Mouse (Mus musculus) adrenal gland, postnatal 4 days (tissue): ENCODE results near the gene Adm. TPM values are rescaled to one million over a fixed set of nuclear protein-coding genes. Genes with fewer than 3 reads are reported as not detected.
"Not testable (repeated sequence)": the region's sequence is repeated elsewhere in the genome, so short reads cannot be mapped to it uniquely, and the experiment has no call there.

ENCODE experiments used
- DNase-seq, 2 experiments: peaks; one replicate each; pipeline ENCODE4 v3.0.0; 2021 to 2022; ENCODE audit warnings: low spot score in 2 of 2, mixed read lengths in 2 of 2
- total RNA-seq, 2 experiments: library from RNA; stranded (reverse); gene quantifications; 2 replicates each; pipeline ENCODE4 v1.2.3; 2021

The Adm gene
- total RNA-seq, 2 experiments from 2014 or later, result 26.9 to 28.0 TPM

DNA sequence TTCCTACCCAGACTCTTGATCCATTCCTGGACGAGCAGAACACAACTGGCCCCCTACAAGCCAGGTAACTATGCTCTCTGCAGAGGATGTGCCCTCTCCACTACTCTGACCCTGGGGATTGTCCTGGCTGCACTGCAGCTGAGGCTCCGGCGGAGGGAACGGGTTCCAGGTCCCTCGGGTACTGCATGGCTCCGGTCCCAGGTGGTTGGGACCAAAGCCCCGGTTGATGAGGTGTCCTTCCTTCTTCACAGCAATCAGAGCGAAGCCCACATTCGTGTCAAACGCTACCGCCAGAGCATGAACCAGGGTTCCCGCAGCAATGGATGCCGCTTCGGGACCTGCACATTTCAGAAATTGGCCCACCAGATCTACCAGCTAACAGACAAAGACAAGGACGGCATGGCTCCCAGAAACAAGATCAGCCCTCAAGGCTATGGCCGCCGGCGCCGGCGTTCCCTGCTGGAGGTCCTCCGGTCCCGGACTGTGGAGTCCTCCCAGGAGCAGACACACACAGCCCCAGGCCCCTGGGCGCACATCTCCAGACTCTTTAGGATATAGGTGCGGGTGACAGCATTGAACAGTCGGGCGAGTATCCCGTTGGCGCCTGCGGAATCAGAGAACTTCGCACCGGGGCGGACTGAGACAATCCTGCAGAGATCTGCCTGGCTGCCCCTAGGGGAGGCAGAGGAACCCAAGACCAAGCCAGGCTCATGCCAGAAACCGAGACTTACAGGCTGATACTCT is 1.3 kb downstream of the Adm start:
- no peak for DNase-seq

DNA sequence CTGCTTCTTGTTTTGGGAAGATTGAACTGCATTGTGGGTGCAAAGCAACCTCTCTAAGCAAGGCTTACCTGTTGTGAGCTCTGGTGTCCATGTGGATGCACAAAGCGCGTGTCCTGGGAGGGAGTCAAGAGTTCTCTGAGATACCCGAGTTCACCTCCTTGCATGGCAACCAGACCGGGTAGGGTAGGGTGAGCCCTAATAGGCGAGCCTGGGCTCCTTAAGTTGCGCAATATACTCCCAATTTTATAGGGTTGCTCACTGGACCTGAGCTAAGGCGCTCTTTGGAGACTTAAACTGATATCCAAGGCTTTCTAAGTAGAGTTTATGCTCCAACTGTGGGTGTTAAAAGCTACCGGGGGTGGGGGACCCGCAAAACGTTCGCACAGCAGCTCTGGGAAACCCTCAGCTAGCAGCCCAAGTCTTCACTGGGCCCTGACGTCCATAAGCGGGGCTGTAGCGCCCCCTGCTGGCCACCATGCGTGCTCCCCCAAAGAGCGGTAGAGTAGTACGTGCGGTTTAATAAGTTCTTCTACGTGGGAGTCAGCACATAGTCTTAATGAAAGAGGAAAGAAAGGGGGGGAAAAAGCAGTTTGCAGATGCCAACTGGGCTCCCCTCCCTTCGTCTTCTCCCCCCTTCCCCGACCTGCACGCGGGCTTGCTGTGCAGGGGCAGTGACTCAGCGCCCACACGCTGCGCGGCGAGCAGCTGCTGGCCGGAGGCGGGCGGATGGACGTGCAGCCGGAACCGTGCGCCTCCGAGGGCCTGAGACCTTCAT is 2.6 kb downstream of the Adm start:
- peak; percentile 69 for DNase-seq

DNA sequence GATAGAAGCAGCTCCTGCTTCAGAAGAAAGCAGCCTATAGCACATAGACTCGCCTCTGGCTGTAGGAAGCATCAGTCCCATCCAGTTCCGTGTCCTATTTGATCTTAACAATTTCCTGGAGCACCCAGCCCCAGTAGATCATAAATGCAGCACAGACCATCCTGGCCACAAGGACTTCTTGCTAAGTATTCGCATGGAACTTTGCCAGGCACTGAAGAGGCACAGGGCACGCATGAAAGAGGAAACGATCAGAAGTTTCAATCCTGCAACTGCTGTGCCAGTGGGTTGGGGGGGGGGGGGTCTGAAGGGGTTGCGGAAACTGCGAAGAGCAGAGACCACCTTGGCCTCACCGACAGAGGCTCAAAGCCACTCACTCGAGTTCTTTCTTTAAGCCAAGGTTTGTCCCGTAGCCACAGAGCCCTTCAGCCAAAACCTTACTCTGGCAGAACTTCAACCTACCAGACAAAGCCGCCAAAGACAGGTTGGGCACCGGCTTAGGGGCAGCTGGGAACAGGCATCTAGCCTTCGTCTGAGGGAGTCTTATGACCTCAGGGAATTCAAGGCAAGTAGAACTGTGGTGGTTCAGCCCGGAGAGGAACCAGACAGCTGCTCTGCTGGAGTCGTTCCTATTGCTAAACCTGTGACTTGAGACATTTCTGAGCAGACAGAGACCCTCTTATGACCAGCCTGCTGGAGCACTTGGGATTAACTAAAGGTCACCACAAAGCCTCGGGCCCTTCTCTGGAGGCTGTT is 3.9 kb downstream of the Adm start:
- DNase-seq, result no peak

DNA sequence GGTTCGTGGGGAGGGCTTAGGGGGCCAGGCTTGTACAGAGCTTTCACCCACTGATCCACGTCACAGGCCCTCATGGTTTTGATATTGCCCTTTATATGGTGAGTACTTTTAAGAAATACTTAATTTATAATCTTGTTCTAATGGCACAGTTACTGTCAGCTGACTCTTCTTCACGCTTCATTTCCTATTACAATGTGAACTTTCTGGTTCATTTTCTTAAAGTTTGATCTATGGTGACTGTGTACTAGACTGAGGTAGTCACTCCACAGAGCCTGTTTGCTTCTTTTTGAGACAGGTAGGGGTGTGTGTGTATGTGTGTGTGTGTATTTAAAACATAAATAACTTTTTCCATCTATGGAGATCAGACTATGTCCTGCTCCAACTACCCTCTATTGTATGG is 8.5 kb downstream of the Adm start:
- no peak for DNase-seq

DNA sequence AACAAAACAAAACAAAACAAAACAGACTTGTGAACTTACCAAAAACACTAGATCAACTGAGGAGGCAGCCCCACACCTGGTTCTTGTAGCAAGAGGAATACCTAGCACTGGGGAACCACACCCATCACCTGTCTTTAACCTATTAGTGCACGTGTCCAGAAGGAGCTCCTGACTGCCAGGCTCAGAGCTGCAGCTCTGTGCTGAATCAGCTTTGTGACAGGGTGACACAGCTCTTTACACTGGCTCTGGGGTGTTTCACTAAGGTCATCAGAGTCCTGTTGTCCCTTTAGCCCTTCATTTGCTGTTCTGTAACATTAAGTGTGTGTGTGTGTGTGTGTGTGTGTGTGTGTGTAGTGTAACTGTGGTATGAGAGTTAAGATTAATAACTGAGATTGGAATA is 9.1 kb downstream of the Adm start:
- DNase-seq, result no peak

DNA sequence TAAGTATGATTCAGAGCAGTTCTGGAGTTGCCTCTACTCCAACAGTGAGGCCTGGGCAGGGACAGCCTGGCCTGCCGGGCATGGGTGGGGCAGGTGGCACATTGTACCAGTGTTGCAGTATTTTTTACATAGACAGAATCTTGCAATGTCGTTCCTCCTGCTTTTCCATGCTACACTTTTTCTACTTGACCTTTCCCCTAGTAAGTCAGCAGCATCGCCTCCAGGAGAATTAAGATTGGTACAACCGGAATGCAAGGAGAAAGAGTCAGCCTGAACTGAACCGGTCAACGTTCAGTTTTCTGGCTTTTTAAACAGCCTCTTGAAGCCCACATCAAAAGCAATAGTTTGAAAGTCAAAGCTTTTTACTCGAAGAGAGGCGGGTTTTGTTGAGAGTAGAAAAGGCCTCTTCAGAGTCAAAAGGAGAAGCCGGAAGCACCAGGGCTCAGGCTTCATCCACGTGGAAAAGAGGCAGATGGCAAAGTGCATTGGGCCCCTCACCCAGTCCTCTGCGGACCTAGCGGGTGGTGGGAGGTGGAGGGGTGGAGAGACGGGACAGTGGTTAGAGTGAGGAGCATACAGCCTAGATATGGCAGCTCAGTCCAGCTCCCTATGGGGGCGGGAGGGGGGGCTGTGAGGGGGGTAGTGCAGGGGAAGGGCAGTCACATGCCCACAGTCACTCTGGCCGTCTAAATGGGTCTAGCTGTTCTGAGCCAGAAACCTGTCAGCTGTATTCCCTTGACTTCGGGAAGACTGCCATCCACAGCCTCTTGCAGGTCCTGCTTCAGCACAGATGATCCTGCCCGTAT is 11.0 kb downstream of the Adm start:
- no peak for DNase-seq

DNA sequence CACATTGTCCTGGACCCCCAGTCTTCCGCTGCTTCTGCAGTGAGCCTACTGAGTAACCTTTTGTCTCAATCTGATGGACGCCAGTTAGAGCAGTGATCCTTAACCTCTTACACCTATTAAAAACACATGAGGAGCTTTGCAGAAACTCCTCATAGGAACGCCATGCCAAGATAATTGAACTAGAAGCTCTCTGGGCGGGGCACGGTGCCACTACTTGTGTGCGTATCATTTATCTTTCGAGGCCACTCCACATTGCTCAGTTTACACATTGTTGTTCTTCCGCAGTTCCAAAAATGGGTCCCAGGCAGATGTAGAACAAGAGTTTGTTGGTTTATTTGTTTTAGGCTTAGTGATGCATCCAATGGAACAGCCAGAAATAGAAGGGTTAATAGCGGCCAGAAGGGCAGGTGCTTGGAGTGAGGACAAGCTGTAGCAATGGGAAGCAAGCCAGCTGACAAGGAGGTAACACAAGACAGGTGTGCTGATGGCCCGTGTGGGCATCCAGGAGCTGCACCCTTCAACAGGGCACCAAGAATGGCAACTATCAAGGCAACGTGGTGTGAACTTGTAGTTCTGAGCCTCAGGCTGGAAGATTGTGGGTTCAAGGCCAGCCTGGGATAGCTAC is 11.9 kb downstream of the Adm start:
- no peak for DNase-seq

DNA sequence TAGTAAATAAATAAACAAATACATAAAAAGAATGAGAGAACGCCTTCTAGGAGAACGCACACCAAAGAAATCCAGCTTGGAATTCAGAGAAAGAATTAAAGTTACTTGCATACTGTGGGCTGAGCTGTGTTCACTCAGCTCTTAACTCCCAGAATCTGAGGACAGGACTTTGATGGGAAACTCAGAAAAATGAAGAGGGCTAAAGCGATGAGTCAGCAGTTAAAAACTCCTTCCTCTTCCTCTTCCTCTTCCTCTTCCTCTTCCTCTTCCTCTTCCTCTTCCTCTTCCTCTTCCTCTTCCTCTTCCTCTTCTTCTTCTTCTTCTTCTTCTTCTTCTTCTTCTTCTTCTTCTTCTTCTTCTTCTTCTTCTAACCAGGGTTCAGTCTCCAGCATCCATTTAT is 12.5 kb downstream of the Adm start:
- DNase-seq, result not testable (repeated sequence)

DNA sequence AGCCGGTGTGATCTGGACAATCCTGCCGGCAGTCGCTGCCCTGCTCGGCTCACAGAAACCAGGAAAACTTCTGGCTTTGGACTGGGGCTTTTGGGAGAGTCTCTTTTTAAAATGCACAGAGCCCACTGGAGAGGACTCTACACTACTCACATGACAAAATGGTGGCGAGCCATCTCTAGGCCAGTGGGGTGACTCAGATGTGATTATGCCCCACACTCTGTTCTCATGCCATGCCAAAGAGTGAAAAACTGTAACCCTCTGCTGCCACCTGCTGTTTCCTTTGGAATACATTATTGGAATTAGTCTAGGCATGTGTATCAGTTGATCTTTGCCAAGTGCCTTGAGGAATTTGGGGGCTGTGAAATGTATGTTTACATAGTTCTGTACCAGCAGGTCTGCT is 17.9 kb downstream of the Adm start:
- peak in 1 of 2 experiments; percentile 56 for DNase-seq

DNA sequence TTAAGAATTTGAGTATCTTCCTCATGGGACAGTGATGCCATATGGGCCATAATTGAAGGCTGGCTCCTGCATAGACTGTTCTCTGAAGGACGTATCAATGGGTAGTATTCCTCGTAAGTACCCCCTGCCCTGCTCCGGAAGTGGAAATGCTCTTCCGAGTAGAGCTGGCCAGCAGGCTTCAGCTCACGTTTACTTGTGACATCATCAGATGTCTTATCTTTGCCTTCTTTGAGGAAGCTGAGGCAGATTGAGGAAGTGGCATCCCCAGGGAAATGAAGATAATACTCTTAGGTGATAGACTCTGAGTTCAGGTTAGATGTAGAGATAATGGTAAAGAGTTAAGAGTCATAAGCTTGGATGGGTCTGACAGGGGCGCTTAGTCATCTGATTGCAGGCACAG is 18.4 kb downstream of the Adm start:
- DNase-seq, result no peak

DNA sequence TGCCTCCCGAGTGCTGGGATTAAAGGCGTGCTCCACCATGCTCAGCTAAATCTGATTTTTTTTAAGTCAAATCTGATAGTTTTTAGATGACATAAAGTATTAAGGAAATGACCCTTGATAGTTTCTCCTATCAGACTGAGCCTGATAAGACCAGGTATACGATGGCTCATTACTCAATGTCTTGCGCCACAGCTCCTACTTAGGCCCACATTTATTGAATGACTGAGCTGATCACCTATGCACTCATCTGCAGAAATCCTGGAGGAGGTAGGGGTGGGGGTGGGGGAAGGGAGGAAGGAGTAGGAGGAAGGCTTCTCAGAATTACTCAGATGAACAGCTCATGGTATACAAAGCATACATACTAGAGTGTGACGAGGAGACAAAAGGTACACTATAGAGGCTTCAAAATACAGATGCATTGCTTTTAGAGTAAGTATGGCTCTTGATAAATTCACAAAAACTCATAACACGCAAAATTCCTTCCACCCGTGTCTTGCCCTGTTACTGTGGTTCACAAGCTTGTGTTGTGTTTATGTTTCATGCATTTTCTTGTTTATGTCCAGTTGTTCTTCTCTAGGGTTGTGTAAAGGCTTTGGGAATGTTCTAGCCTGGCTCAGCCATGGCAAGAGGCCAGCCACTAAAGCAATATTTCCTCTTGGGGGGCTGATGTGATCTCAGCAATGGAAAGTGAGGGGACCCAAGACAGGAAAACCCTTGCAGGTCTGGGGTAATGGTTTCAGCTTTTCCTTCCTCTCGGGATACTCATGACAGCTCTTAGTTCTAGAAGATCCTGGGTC is 19.3 kb downstream of the Adm start:
- DNase-seq, result no peak

DNA sequence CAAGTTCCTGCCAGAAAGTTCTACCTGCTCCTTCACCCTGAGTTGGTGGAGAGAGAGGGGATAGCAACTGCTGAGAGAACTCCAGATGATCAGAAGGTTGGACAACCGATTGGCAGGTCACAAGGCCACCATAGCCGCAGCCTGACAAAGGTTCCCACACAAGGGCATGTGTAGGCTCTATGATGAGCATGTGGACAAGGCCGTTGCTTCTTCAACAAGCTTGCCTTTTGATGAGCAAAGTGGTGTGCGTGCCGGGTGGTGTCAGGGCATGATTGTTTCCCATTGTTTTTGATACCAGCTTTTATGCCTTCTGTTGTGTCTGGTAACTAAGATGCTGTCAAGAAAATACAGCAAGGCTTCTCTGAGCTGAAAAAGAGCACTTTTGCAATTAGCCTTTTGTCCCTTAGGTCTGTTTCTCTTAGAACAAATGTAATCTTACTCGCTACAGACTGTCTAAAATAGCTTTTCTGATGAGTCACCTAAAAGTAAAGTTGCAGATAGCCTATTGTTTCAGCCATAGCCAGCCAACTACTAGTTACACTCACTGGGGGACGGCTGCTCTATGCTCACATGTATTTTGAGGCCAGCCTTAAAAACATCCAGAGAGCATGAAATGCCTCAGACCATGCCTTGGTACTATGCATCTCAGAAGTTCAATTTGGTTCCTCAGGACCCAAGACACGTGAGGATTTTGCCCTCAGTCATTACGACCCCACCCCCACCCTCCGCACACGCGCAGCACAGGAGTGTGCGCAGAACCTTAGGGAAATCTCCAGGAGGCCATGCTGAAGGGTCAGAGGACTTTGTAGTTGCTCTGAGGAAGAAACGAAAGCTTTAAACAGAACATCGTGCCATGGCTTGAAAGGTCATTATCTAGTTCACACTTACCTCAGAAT is 20.3 kb downstream of the Adm start:
- DNase-seq, result no peak

DNA sequence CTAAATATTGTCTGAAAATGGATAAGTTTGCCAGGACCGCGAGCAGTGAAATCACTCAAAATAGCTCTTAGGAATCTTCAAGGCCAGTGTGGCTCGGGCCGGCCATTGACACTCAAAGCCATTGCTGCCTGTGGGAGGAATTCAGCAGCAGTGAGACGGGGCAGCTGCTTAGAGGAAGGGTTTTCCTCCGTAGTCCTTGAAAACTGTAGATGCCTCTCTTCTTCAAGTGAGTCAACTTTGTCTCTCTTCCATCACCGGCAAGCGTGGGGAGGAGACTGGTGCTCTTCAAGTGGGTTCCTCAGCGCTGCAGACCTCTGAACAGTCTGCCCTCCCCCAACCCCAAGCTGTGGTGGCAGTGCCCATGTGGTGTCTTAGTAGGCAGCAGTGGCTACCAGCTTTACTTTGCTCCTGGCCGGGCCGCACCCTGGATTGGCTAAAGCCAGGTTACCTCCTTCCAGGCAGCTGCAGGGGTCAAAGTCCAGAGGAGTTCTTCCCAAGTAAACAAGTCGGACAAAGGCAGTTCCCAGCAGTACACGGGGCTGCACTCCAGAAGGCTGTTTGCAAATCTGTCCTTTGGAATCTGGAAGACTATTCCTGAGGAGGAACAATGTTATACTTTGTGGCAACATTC is 21.1 kb downstream of the Adm start:
- no peak for DNase-seq

DNA sequence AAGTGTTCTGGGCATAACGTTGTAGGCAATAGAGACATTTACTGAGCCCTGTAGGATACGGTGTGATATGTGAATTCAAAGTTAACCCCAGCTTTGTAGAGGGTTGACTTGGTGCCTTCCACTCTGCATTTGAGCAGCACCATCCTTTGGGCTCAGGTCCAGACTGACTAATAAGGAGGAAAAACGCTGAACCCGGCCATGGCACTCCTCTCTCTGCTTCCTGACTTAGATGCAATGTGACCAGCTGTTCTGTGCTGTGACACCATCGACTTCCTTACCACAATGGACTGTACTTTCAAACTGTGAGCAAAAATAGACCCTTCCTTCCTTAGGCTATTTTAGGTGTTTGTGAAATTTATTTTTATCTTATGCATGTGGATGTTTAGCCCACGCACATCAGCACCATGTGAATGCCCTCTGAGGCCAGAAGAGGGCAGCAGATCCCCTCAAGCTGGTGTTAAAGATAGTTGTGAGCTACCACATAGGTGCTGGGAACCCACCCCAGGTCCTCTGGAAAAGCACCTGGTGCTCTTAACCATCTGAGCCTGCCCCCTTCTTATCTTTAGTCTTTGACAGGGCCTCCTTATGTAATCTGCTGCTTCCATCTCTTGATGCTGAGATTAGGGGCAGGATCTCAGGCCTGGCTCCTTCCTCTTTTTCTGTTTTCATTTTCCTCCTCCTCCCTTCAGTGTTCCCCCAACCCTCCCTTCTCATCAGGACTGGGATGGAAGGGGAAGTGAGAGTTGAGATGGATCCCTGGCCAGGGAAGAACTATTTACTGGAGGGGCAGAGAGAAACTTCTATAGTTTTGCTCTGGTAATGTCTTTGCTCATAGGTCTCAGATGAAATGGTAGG is 21.9 kb downstream of the Adm start:
- no peak for DNase-seq

DNA sequence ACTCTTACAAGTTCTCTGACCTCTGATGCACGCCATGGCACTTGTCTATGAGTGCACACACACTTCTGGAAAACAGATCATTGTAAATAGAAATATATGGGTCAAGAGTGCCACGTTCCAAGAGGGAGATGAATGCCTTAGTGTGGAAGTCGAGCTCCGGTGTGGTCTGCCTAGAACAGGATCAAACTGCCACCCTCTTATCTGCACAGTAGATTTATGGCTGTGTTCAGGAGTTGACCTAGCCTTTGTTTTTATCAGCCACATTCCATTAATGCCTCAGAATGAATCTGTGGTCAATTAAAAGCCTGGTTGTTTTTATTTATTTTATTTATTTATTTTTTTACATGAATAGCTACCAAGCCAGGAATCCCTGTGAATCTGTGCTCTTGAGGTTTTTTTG is 23.0 kb downstream of the Adm start:
- DNase-seq, result no peak

DNA sequence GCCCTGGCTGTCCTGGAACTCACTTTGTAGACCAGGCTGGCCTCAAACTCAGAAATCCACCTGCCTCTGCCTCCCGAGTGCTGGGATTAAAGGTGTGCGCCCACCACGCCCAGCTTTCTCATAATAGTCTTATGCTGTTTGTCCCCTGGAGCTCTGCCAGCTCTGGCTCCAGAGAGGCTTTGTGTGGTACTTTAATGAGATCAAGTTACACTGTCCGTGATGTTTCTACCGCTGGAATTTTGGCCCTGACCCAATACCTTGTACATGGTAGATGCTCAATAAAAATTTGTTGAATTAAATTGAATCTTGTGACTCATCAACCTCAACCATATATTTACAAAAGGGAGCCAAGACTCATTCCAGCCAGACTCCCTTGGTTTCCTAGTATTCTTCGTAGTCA is 23.6 kb downstream of the Adm start:
- no peak for DNase-seq

DNA sequence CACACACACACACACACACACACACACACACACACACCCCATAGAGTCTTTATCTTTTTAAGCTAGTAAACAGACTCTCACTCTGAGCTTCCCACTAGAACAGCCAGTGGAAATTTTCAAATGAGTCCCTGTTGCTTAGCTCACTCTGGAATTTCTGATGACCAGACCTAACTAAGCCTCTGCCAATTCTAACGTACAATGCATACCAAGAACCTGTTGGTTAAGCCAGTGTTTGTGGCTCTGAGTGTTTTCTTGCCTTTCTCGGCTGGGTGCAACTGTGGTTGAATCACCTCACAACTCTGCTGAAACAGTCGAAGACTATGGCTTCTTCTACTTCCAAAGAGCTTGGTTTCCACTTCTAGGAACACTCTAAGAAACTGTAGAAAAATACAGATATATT is 27.8 kb downstream of the Adm start:
- DNase-seq, result no peak
